Mouse (Mus musculus) heart, postnatal 0 days (tissue): ENCODE results near the gene Gyg. TPM values are rescaled to one million over a fixed set of nuclear protein-coding genes. Genes with fewer than 3 reads are reported as not detected.
A peak's percentile ranks its signal among the peaks of the same experiment; 100 is the strongest.
"Not testable (repeated sequence)": the region's sequence is repeated elsewhere in the genome, so short reads cannot be mapped to it uniquely, and the experiment has no call there.

ENCODE experiments used
- ATAC-seq: fragments of 200-750 bp; cut with Nextera tagmentation; 2 replicates; pipeline ENCODE4 v1.8.0; 2017; ENCODE audit warnings: low read depth, moderate number of reproducible peaks, moderate library complexity; ENCODE audit not compliant: insufficient read depth
- DNase-seq: peaks from one replicate; pipeline ENCODE4 v3.0.0-alpha.2; 2016; ENCODE audit warnings: low spot score
- H3K27ac ChIP-seq: fragments of 300-500 bp; sonication (generic); 2 replicates; pipeline ENCODE4 v1.5.1; 2014; ENCODE audit warnings: low read depth, mild to moderate bottlenecking
- H3K27me3 ChIP-seq: fragments of 300-500 bp; sonication (generic); 2 replicates; pipeline ENCODE4 v1.6.1; 2014; ENCODE audit warnings: low read length, mixed read lengths; ENCODE audit not compliant: control insufficient read depth, insufficient read depth
- H3K36me3 ChIP-seq: fragments of 300-500 bp; sonication (generic); replicated peaks from 2 replicates; pipeline ENCODE4 v1.6.1; 2014; ENCODE audit warnings: low read length, mixed read lengths; ENCODE audit not compliant: control insufficient read depth, insufficient read depth
- H3K4me1 ChIP-seq: fragments of 300-500 bp; sonication (generic); 2 replicates; pipeline ENCODE4 v1.6.1; 2014; ENCODE audit warnings: antibody characterized with exemption; ENCODE audit not compliant: control insufficient read depth, insufficient read depth
- H3K4me2 ChIP-seq: fragments of 300-500 bp; sonication (generic); 2 replicates; pipeline ENCODE4 v1.6.1; 2014; ENCODE audit warnings: low read depth, mild to moderate bottlenecking, low read length, moderate library complexity
- H3K4me3 ChIP-seq: fragments of 300-500 bp; sonication (generic); 2 replicates; pipeline ENCODE4 v1.5.1; 2014; ENCODE audit warnings: low read depth, low read length
- H3K9ac ChIP-seq: fragments of 300-500 bp; sonication (generic); replicated peaks from 2 replicates; pipeline ENCODE4 v1.6.1; 2014; ENCODE audit warnings: low read depth, low read length, mixed read lengths
- H3K9me3 ChIP-seq: fragments of 300-500 bp; sonication (generic); replicated peaks from 2 replicates; pipeline ENCODE4 v1.6.1; 2016; ENCODE audit warnings: low read length; ENCODE audit not compliant: control insufficient read depth
- CTCF ChIP-seq: IDR thresholded peaks from 2 replicates; pipeline ENCODE4 v1.5.1; 2016; ENCODE audit warnings: antibody characterized with exemption, control low read depth, low read depth
- EP300 ChIP-seq: IDR thresholded peaks from 2 replicates; pipeline ENCODE4 v1.6.1; 2016; ENCODE audit warnings: antibody characterized with exemption, low read depth
- WGBS: fragments of 180-500 bp; shearing (Covaris S2); extraction: QIAGEN DNeasy Blood & Tissue Kit; methylation state at CpG from one replicate; pipeline ENCODE4 v1.1.7; 2014; 5-methylcytosine and 5-hydroxymethylcytosine counted together
- polyA plus RNA-seq: library from polyadenylated mRNA; unstranded; fragments of >200 nt; fragmentation: Nextera tagmentation; extraction: Ambion mirVana; gene quantifications from 2 replicates; pipeline ENCODE4 v1.2.1, GENCODE M21; 2015
- total RNA-seq: library from RNA; depleted of rRNA; stranded (reverse); fragments of >200 nt; gene quantifications from 2 replicates; pipeline ENCODE4 v1.2.3, GENCODE M21; 2014; ENCODE audit warnings: low replicate concordance

Gene Gyg
- total and polyA plus RNA-seq, 2 experiments from 2014 or later: 237 to 340 TPM

GRCm38 (mm10) chr3:20130456-20131349 lies 24.4 kb downstream of the Gyg start:
- Histone ChIP-seq H3K9me3 (no peaks in the 10 kb centered on the region), H3K4me3 (no peak overlapping the region), H3K4me2 (no peak overlapping the region), H3K9ac (0 out of 2 replicates have a peak overlapping the region, but pooled peaks have one; percentile 7), H3K27ac (peak overlapping the region; percentile 92), H3K36me3 (peaks cover 52% of the 10 kb centered on the region), H3K4me1 (peaks cover 33% of the 10 kb centered on the region), H3K27me3 (no peaks in the 10 kb centered on the region)
- DNase-seq (peak; percentile 71), ATAC-seq (peak; percentile 90)
- no peak for TF ChIP-seq EP300
- no peak for TF ChIP-seq CTCF
- WGBS: 37% methylated on average over 8 of the region's 8 CpGs

GRCm38 (mm10) chr3:20129491-20129890 lies 25.6 kb downstream of the Gyg start:
- H3K9ac ChIP-seq: no peak overlapping the region
- H3K4me2 ChIP-seq: no peak overlapping the region
- no peak for DNase-seq
- peaks cover 50% of the 10 kb centered on the region for H3K36me3 ChIP-seq
- 87% methylated on average over 5 of the region's 5 CpGs for WGBS
- H3K4me1 ChIP-seq: peaks cover 32% of the 10 kb centered on the region
- H3K27me3 ChIP-seq: no peaks in the 10 kb centered on the region
- no peak for TF ChIP-seq EP300
- TF ChIP-seq CTCF: no peak
- no peak for ATAC-seq
- H3K27ac ChIP-seq: peak overlapping the region; percentile 92
- H3K9me3 ChIP-seq: no peaks in the 10 kb centered on the region
- H3K4me3 ChIP-seq: no peak overlapping the region

- Histone ChIP-seq H3K9me3 (no peaks in the 10 kb centered on the region), H3K4me1 (peaks cover 18% of the 10 kb centered on the region), H3K27ac (no peak overlapping the region), H3K4me2 (no peak overlapping the region), H3K27me3 (no peaks in the 10 kb centered on the region), H3K9ac (no peak overlapping the region), H3K36me3 (peaks cover 55% of the 10 kb centered on the region), H3K4me3 (no peak overlapping the region)
- no peak for ATAC-seq
- DNase-seq: no peak
- WGBS: 66% methylated on average over 2 of the region's 2 CpGs
- peak; percentile 17; the same call in 1 of the 2 replicates for TF ChIP-seq CTCF
- no peak for TF ChIP-seq EP300
Observed at GRCm38 (mm10) chr3:20127047-20127595, 28.0 kb downstream of the Gyg start.

- no peak overlapping the region for H3K27ac ChIP-seq
- no peak for ATAC-seq
Observed at GRCm38 (mm10) chr3:20125604-20126003, 29.5 kb downstream of the Gyg start.

DNA sequence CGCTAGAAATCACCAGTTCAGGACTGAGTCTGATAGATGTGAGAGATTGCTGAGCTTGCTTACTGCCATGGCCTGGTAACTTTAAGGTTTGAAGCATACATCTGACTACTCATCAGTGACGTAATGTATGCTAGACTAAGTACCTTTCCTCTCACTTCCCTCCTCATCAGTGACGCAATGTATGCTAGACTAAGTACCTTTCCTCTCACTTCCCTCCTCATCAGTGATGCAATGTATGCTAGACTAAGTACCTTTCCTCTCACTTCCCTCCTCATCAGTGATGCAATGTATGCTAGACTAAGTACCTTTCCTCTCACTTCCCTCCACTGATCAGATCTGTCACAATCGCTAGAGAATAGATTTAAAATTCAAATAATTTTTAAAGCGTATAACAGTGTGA lies 33.5 kb downstream of the Gyg start:
- peaks cover 43% of the 10 kb centered on the region for H3K36me3 ChIP-seq
- not testable (repeated sequence) for H3K27me3 ChIP-seq, H3K27ac ChIP-seq, DNase-seq, H3K9me3 ChIP-seq, H3K4me1 ChIP-seq, H3K9ac ChIP-seq, ATAC-seq, H3K4me3 ChIP-seq, H3K4me2 ChIP-seq
- WGBS: 79% methylated on average over 5 of the region's 5 CpGs

More at GRCm38 (mm10) chr3:20125604-20126003, 29.5 kb downstream of the Gyg start:
- Histone ChIP-seq H3K4me3 (no peak overlapping the region), H3K9me3 (no peaks in the 10 kb centered on the region), H3K4me1 (peaks cover 9% of the 10 kb centered on the region), H3K36me3 (peaks cover 66% of the 10 kb centered on the region), H3K9ac (no peak overlapping the region), H3K27me3 (no peaks in the 10 kb centered on the region), H3K4me2 (no peak overlapping the region)
- 72% methylated on average over 5 of the region's 5 CpGs for WGBS
- TF ChIP-seq CTCF (no peak), EP300 (no peak)
- no peak for DNase-seq
